Mouse (Mus musculus) olfactory bulb, adult 2 months (tissue): Measurements from ENCODE around the gene Csnk2a1.

Experiments
- CTCF ChIP-seq: fragments of 200-500 bp; IDR thresholded peaks from 2 replicates; pipeline ENCODE4 v1.5.1; 2012; ENCODE audit warnings: low read depth, mild to moderate bottlenecking, low read length, moderate library complexity; ENCODE audit not compliant: insufficient read depth
- POLR2A ChIP-seq: fragments of 200-500 bp; IDR thresholded peaks from 2 replicates; pipeline ENCODE4 v1.6.1; 2012; ENCODE audit warnings: mild to moderate bottlenecking, low read depth, low read length, moderate library complexity; ENCODE audit not compliant: insufficient read depth

DNA sequence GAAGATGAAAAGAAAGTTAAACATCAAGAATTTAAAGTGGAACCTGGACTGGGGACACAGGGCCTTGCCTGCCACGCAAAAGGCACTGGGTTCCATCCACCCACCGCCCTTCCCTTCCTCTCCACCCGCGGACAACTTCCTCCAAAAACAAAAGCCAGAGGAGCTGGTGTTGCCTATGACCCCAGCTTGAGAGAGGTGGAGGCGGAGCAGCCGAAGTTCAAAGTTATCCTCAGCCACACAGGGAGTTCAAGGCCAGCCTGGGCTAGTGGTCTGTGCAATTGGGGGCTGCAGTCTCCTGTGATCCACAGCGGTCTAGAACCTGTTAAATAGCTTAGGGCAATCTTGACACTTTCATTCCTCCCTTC, 33.3 kb upstream of the Csnk2a1 start:
- TF ChIP-seq CTCF, result no peak
- TF ChIP-seq POLR2A, result no peak
